ENCODE assay signal across 17 mouse cellular contexts in genomic region chr14:21090400-21090799, GRCm38 (mm10). TPM values are rescaled to one million over a fixed set of nuclear protein-coding genes. Genes with fewer than 3 reads are reported as not detected.
DNase-seq lines count a peak whose midpoint lies in the region; ATAC-seq and TF ChIP-seq lines count a peak whose summit lies in the region.
"Had no signal": no experiment of that assay in that cellular context is flagged by ENCODE, and none has a peak within 500 bp of the region (broad histone marks: within the 10 kb centered on the region; RNA-seq: fewer than 3 reads in every experiment).

No protein-coding gene starts in this region.

- H3K9ac ChIP-seq in liver, embryonic 15.5 days, result no peak overlapping the region
- no peak overlapping the region for H3K9ac ChIP-seq in liver, embryonic 11.5 days (ENCODE audit: low read depth, low read length)
- H3K9ac ChIP-seq in intestine, postnatal 0 days (ENCODE audit: low read depth, low read length), result no peak overlapping the region

- no peak overlapping the region for H3ac ChIP-seq in myocyte (ENCODE audit: control insufficient read depth, insufficient read length)

- H3K27ac ChIP-seq in liver, embryonic 15.5 days (replicated peaks), result 0 out of 2 replicates have a peak overlapping the region, but pooled peaks have one; percentile 30
- no peak overlapping the region for H3K27ac ChIP-seq in liver, embryonic 11.5 days (ENCODE audit: low read depth, low read length)
- H3K27ac ChIP-seq in intestine, postnatal 0 days (ENCODE audit: low read depth, low read length), result peak overlapping the region; percentile 74; the same call in 1 of the 2 replicates
- H3K27ac ChIP-seq: hindbrain, embryonic 10.5 days had no signal

- H3K79me2 ChIP-seq in myocyte (ENCODE audit: control insufficient read depth, insufficient read depth), result no peaks in the 10 kb centered on the region

- peaks cover 21% of the 10 kb centered on the region for H3K36me3 ChIP-seq in liver, embryonic 15.5 days (replicated peaks)
- peaks cover 3% of the 10 kb centered on the region; the same call in 1 of the 2 replicates for H3K36me3 ChIP-seq in liver, embryonic 11.5 days (ENCODE audit: control insufficient read depth, insufficient read depth, low read length)
- no peaks in the 10 kb centered on the region for H3K36me3 ChIP-seq in intestine, postnatal 0 days (ENCODE audit: control insufficient read depth, insufficient read depth)
- H3K36me3 ChIP-seq in myocyte (ENCODE audit: control insufficient read depth, insufficient read depth), result peaks cover 10% of the 10 kb centered on the region

- no peak for TF ChIP-seq POLR2A in myocyte (IDR thresholded peaks at IDR 0.05; ENCODE audit: insufficient read length, low read depth)

- no peaks in the 10 kb centered on the region for H3K27me3 ChIP-seq in liver, embryonic 15.5 days
- no peaks in the 10 kb centered on the region for H3K27me3 ChIP-seq in liver, embryonic 11.5 days (replicated peaks; ENCODE audit: control insufficient read depth, insufficient read depth, low read length)
- no peaks in the 10 kb centered on the region for H3K27me3 ChIP-seq in intestine, postnatal 0 days (replicated peaks; ENCODE audit: control insufficient read depth, insufficient read depth, low read length)
- H3K27me3 ChIP-seq in myocyte (ENCODE audit: control insufficient read depth, insufficient read depth, insufficient read length), result no peaks in the 10 kb centered on the region

- 28% methylated on average over 3 of the region's 3 CpGs for WGBS in liver, embryonic 15.5 days (ENCODE audit: insufficient replicate concordance)
- WGBS in liver, embryonic 11.5 days, result 50% methylated on average over 3 of the region's 3 CpGs
- 33% methylated on average over 3 of the region's 3 CpGs for WGBS in intestine, postnatal 0 days

- peak overlapping the region; percentile 13; the same call in 1 of the 2 replicates for H3K4me2 ChIP-seq in liver, embryonic 15.5 days
- no peak overlapping the region for H3K4me2 ChIP-seq in liver, embryonic 11.5 days
- H3K4me2 ChIP-seq in intestine, postnatal 0 days (replicated peaks; ENCODE audit: low read depth), result peak overlapping the region; percentile 46
- no peak overlapping the region for H3K4me2 ChIP-seq in myocyte (ENCODE audit: low read depth)

- no peak overlapping the region for H3K4me3 ChIP-seq in liver, embryonic 15.5 days (replicated peaks)
- no peak overlapping the region for H3K4me3 ChIP-seq in liver, embryonic 11.5 days (ENCODE audit: low read depth, low read length)
- no peak overlapping the region for H3K4me3 ChIP-seq in intestine, postnatal 0 days (ENCODE audit: low read depth, low read length)
- H3K4me3 ChIP-seq in myocyte, result no peak overlapping the region
- H3K4me3 ChIP-seq: erythroblast, embryonic 14.5 days; hindbrain, embryonic 10.5 days had no signal

- no peak for DNase-seq in liver, embryonic 11.5 days (ENCODE audit: low spot score)
- peak; percentile 10 for DNase-seq in NIH3T3 (ENCODE audit: low read depth)
- DNase-seq in urinary bladder, postnatal 14 days (ENCODE audit: low spot score), result no peak
- no peak for DNase-seq in kidney, adult 11 months
- DNase-seq: adrenal gland, adult 8-10 months; cerebellum, adult 11 months; cerebellum, postnatal 25 days; lung, adult 2 months; right cerebral cortex, postnatal 4 days; thymus, postnatal 4 days had no signal

- peaks cover 45% of the 10 kb centered on the region for H3K4me1 ChIP-seq in liver, embryonic 15.5 days (replicated peaks)
- peaks cover 25% of the 10 kb centered on the region for H3K4me1 ChIP-seq in liver, embryonic 11.5 days (replicated peaks; ENCODE audit: control insufficient read depth, insufficient read depth, low read length)
- peaks cover 19% of the 10 kb centered on the region for H3K4me1 ChIP-seq in intestine, postnatal 0 days (replicated peaks; ENCODE audit: control insufficient read depth, insufficient read depth, low read length)

- no peak; the same call in 1 of the 2 replicates for TF ChIP-seq CTCF in intestine, postnatal 0 days (IDR thresholded peaks at IDR 0.05; ENCODE audit: low read depth)

- H3K9me3 ChIP-seq in liver, embryonic 15.5 days (replicated peaks), result no peaks in the 10 kb centered on the region
- no peaks in the 10 kb centered on the region for H3K9me3 ChIP-seq in liver, embryonic 11.5 days (ENCODE audit: control insufficient read depth, low read length)
- H3K9me3 ChIP-seq in intestine, postnatal 0 days (ENCODE audit: control insufficient read depth), result no peaks in the 10 kb centered on the region
- H3K9me3 ChIP-seq: hindbrain, embryonic 10.5 days had no signal

- ATAC-seq in liver, embryonic 15.5 days (ENCODE audit: insufficient read depth), result no peak
- no peak for ATAC-seq in liver, embryonic 11.5 days (replicated peaks; ENCODE audit: low FRiP score)
- peak; percentile 66 for ATAC-seq in intestine, postnatal 0 days
- no peak for ATAC-seq in activated CD4-positive, CD25-positive, alpha-beta regulatory T cell, adult 4 months
- ATAC-seq: forebrain, embryonic 14.5 days had no signal

TF ChIP-seq in myocyte, 11 proteins besides CTCF, POLR2A, EP300 and RAD21:
- TF ChIP-seq CEBPB (IDR thresholded peaks at IDR 0.05; ENCODE audit: insufficient read depth, poor library complexity, severe bottlenecking) (0 out of 2 replicates have a peak, but pooled peaks have one; percentile 10), REST (IDR thresholded peaks at IDR 0.05; ENCODE audit: insufficient read depth, insufficient read length) (no peak)

RNA-seq across cellular contexts. Expression of gene Adk, which starts 38.0 kb away (rescaled TPM):
- 197 and 203 TPM in 2 replicates for polyA plus RNA-seq in liver, embryonic 15.5 days (2015; fragmentation: Nextera tagmentation; extraction: Ambion mirVana)
- polyA plus RNA-seq in liver, embryonic 11.5 days (2014; fragmentation: Nextera tagmentation; extraction: Ambion mirVana), result 253 and 276 TPM in 2 replicates
- 240 and 254 TPM in 2 replicates for polyA plus RNA-seq in intestine, postnatal 0 days (2015; fragmentation: Nextera tagmentation; extraction: Ambion mirVana)
- polyA plus RNA-seq in myocyte (2012; fragmentation: generic; extraction: Trizol), result 37.2 TPM
- polyA plus RNA-seq in activated CD4-positive, CD25-positive, alpha-beta regulatory T cell, adult 4 months (2017; shearing (Covaris generic)), result 100 to 1,000 TPM; 125 to 151 TPM

RNA-seq across cellular contexts. Expression of gene Ap3m1, which starts 38.1 kb away (rescaled TPM):
- polyA plus RNA-seq in liver, embryonic 15.5 days (2015; fragmentation: Nextera tagmentation; extraction: Ambion mirVana), result 29.0 and 30.2 TPM in 2 replicates
- polyA plus RNA-seq in liver, embryonic 11.5 days (2014; fragmentation: Nextera tagmentation; extraction: Ambion mirVana), result 55.7 and 75.0 TPM in 2 replicates
- 58.8 and 60.0 TPM in 2 replicates for polyA plus RNA-seq in intestine, postnatal 0 days (2015; fragmentation: Nextera tagmentation; extraction: Ambion mirVana)
- 15.1 TPM for polyA plus RNA-seq in myocyte (2012; fragmentation: generic; extraction: Trizol)
- polyA plus RNA-seq in activated CD4-positive, CD25-positive, alpha-beta regulatory T cell, adult 4 months (2017; shearing (Covaris generic)), result 10 to 100 TPM; 69.8 to 80.2 TPM

Comparison
In these comparisons a context has a peak if more than half of its experiments do, and no peak if none do; other contexts are left out.
1. H3K4me2 ChIP-seq: peak in liver, embryonic 15.5 days (single experiment) and intestine, postnatal 0 days (single experiment); none in liver, embryonic 11.5 days (single experiment) and myocyte (single experiment).